Mouse (Mus musculus) G1E (cell line): ENCODE measurements at regions not wholly inside any gene's neighbourhood (a gene's known extent, or its start where the extent isn't known, plus 50 kb on each side); places are given as distances from the start of the nearest gene placed in this dataset.

Experiments used
- CTCF ChIP-seq: IDR thresholded peaks from 2 replicates; pipeline ENCODE4 v1.5.1; 2012; ENCODE audit warnings: low read depth, low read length, inconsistent platforms, mixed read lengths
- GATA1 ChIP-seq: IDR thresholded peaks from 2 replicates; pipeline ENCODE4 v1.6.1; 2012; ENCODE audit warnings: borderline replicate concordance, low read length, inconsistent platforms, mixed read lengths
- GATA2 ChIP-seq: IDR thresholded peaks from 2 replicates; pipeline ENCODE4 v1.6.1; 2012; ENCODE audit warnings: low read depth, low read length, inconsistent platforms, borderline replicate concordance
- POLR2AphosphoS5 ChIP-seq: IDR thresholded peaks from 2 replicates; pipeline ENCODE4 v1.6.1; 2012; ENCODE audit warnings: low read depth, low read length, inconsistent platforms; ENCODE audit not compliant: insufficient replicate concordance
- TAL1 ChIP-seq: conservative IDR thresholded peaks from 2 replicates; pipeline ENCODE4 v1.6.1; 2012; ENCODE audit warnings: low read depth, low read length, inconsistent platforms, mixed read lengths

GRCm38 (mm10) chr3:57918913-57919312, 71.0 kb upstream of the Pfn2 start:
- no peak for TF ChIP-seq CTCF
- no peak for TF ChIP-seq TAL1
- TF ChIP-seq GATA1: no peak
- no peak for TF ChIP-seq POLR2AphosphoS5
- no peak for TF ChIP-seq GATA2
